Mouse (Mus musculus) frontal cortex, postnatal 14 days (tissue): Measurements from ENCODE around the gene Pglyrp1.
A peak's percentile ranks its signal among the peaks of the same experiment; 100 is the strongest.

Source experiments
- DNase-seq, 2 experiments: peaks; one replicate each; pipeline ENCODE4 v3.0.0; 2022; ENCODE audit warnings: low spot score in 2 of 2

The Pglyrp1 gene

GRCm38 (mm10) chr7:18884745-18885422 lies 13.8 kb downstream of the Pglyrp1 start:
- no peak for DNase-seq

- DNase-seq, result no peak
Measured at GRCm38 (mm10) chr7:18886963-18887362, 15.8 kb downstream of the Pglyrp1 start.

- DNase-seq, result no peak
Measured at GRCm38 (mm10) chr7:18890848-18891247, 19.7 kb downstream of the Pglyrp1 start.

GRCm38 (mm10) chr7:18891872-18892599 lies 20.9 kb downstream of the Pglyrp1 start:
- peak; percentile 80 to 85 for DNase-seq

GRCm38 (mm10) chr7:18893009-18893408 lies 21.9 kb downstream of the Pglyrp1 start:
- no peak for DNase-seq

- DNase-seq, result peak in 1 of 2 experiments; percentile 45
Measured at GRCm38 (mm10) chr7:18893651-18894430, 22.7 kb downstream of the Pglyrp1 start.

- DNase-seq, result peak in 1 of 2 experiments; percentile 34
Measured at GRCm38 (mm10) chr7:18896536-18896935, 25.4 kb downstream of the Pglyrp1 start.

GRCm38 (mm10) chr7:18900513-18900912 lies 29.4 kb downstream of the Pglyrp1 start:
- DNase-seq, result no peak

GRCm38 (mm10) chr7:18902486-18902885 lies 31.4 kb downstream of the Pglyrp1 start:
- DNase-seq, result no peak

GRCm38 (mm10) chr7:18904971-18905370 lies 33.8 kb downstream of the Pglyrp1 start:
- DNase-seq, result no peak

GRCm38 (mm10) chr7:18909797-18910196 lies 38.7 kb downstream of the Pglyrp1 start:
- no peak for DNase-seq

GRCm38 (mm10) chr7:18910241-18910831 lies 39.2 kb downstream of the Pglyrp1 start, which contains the start of gene Ccdc61:
TSS of gene Ccdc61 (minus strand) at chr7:18910415.
- peak; percentile 98 to 99 for DNase-seq

GRCm38 (mm10) chr7:18916254-18916653 lies 45.1 kb downstream of the Pglyrp1 start:
- no peak for DNase-seq

GRCm38 (mm10) chr7:18917931-18918330 lies 46.8 kb downstream of the Pglyrp1 start:
- no peak for DNase-seq

- DNase-seq, result peak; percentile 67 to 79
Measured at GRCm38 (mm10) chr7:18921069-18921468, 49.9 kb downstream of the Pglyrp1 start.

- peak; percentile 78 to 87 for DNase-seq
Measured at GRCm38 (mm10) chr7:18922807-18923206, 51.7 kb downstream of the Pglyrp1 start.

- DNase-seq, result no peak
Measured at GRCm38 (mm10) chr7:18923267-18923666, 52.1 kb downstream of the Pglyrp1 start.

- peak; percentile 35 to 54 for DNase-seq
Measured at GRCm38 (mm10) chr7:18923711-18924191, 52.6 kb downstream of the Pglyrp1 start.

GRCm38 (mm10) chr7:18924321-18924720 lies 53.2 kb downstream of the Pglyrp1 start:
- no peak for DNase-seq

- DNase-seq, result peak; percentile 95 to 97
Measured at GRCm38 (mm10) chr7:18925162-18925938, 54.2 kb downstream of the Pglyrp1 start, which contains the start of gene Nova2. TSS of gene Nova2 (plus strand) at chr7:18925888.
